Mouse (Mus musculus) lung, embryonic 16.5 days (tissue): ENCODE measurements around the gene Rhbdd2. TPM values are rescaled to one million over a fixed set of nuclear protein-coding genes. Genes with fewer than 3 reads are reported as not detected.

ENCODE experiments used
- ATAC-seq: fragments of 200-750 bp; cut with Nextera tagmentation; 2 replicates; pipeline ENCODE4 v1.8.0; 2017; ENCODE audit warnings: low read depth, mild to moderate bottlenecking, moderate library complexity
- H3K27ac ChIP-seq: fragments of 300-500 bp; sonication (generic); 2 replicates; pipeline ENCODE4 v1.5.1; 2014; ENCODE audit warnings: mild to moderate bottlenecking, control low read depth, low read length
- H3K27me3 ChIP-seq: fragments of 300-500 bp; sonication (generic); 2 replicates; pipeline ENCODE4 v1.6.1; 2014; ENCODE audit warnings: low read depth, low read length, mixed read lengths; ENCODE audit not compliant: control insufficient read depth, insufficient read depth
- H3K36me3 ChIP-seq: fragments of 300-500 bp; sonication (generic); 2 replicates; pipeline ENCODE4 v1.6.1; 2014; ENCODE audit warnings: low read length; ENCODE audit not compliant: control insufficient read depth, insufficient read depth
- H3K4me1 ChIP-seq: fragments of 300-500 bp; sonication (generic); replicated peaks from 2 replicates; pipeline ENCODE4 v1.6.1; 2014; ENCODE audit warnings: low read length, mixed read lengths; ENCODE audit not compliant: control insufficient read depth, insufficient read depth
- H3K4me2 ChIP-seq: fragments of 300-500 bp; sonication (generic); 2 replicates; pipeline ENCODE4 v1.6.1; 2014; ENCODE audit warnings: low read depth, low read length, control low read depth
- H3K4me3 ChIP-seq: fragments of 300-500 bp; sonication (generic); 2 replicates; pipeline ENCODE4 v1.5.1; 2014; ENCODE audit warnings: mild to moderate bottlenecking, low read length, control low read depth
- H3K9ac ChIP-seq: fragments of 300-500 bp; sonication (generic); 2 replicates; pipeline ENCODE4 v1.6.1; 2014; ENCODE audit warnings: low read length, control low read depth
- H3K9me3 ChIP-seq: fragments of 300-500 bp; sonication (generic); 2 replicates; pipeline ENCODE4 v1.6.1; 2016; ENCODE audit warnings: low read length; ENCODE audit not compliant: control insufficient read depth
- WGBS: fragments of 180-500 bp; shearing (Covaris S2); extraction: QIAGEN DNeasy Blood & Tissue Kit; methylation state at CpG from one replicate; pipeline ENCODE4 v1.1.7; 2014; 5-methylcytosine and 5-hydroxymethylcytosine counted together
- polyA plus RNA-seq: library from polyadenylated mRNA; unstranded; fragments of >200 nt; fragmentation: Nextera tagmentation; extraction: Ambion mirVana; gene quantifications from 2 replicates; pipeline ENCODE4 v1.2.1, GENCODE M21; 2015

Rhbdd2 gene
- polyA plus RNA-seq, 1 experiment from 2014 or later: 33.1 TPM

DNA sequence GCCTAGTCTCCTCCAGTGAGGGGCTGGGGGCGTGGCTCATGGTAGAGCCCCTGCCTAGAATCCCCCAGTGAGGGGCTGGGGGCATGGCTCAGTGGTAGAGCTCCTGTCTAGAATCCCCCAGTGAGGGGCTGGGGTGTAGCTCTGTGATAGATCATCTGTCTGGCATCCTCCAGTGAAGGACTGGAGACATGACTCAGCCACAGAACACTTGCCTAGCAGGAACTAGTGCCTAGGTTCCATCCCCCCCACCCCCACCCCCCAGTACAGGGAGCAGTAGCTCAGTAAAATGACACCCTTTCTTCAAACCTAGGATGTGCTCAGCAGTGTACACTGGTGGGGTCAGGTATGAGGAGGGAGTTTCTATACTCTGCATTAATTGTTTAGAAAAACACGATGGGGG is 38.5 kb downstream of the Rhbdd2 start:
- Histone ChIP-seq H3K4me2 (no peak overlapping the region), H3K4me3 (no peak overlapping the region), H3K36me3 (no peaks in the 10 kb centered on the region), H3K4me1 (peaks cover 5% of the 10 kb centered on the region; the same call in 1 of the 2 replicates), H3K9ac (no peak overlapping the region), H3K27me3 (no peaks in the 10 kb centered on the region), H3K27ac (no peak overlapping the region), H3K9me3 (no peaks in the 10 kb centered on the region; the same call in 1 of the 2 replicates)
- no peak for ATAC-seq
- 54% methylated on average over 2 of the region's 2 CpGs for WGBS

DNA sequence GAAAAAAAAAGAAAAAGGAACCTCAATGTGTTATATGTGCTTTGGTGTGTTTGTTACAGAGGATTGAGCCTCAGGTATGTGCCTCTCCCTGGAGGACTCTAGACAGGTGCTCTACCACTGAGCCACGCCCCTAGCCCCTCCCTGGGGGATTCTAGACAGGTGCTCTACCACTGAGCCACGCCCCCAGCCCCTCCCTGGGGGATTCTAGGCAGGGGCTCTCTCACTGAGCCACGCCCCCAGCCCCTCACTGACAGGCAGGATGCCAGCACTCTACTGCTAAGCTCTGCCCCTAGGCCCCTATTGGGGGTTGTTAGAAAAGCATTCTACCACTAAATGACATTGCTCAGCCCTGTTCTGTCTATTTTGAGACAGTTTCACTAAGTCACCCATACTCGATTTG is 40.1 kb downstream of the Rhbdd2 start:
- H3K9ac ChIP-seq: no peak overlapping the region
- no peak overlapping the region for H3K4me3 ChIP-seq
- H3K27me3 ChIP-seq: no peaks in the 10 kb centered on the region
- peaks cover 5% of the 10 kb centered on the region; the same call in 1 of the 2 replicates for H3K4me1 ChIP-seq
- no peak overlapping the region for H3K27ac ChIP-seq
- H3K9me3 ChIP-seq: no peaks in the 10 kb centered on the region
- no peak for ATAC-seq
- H3K4me2 ChIP-seq: no peak overlapping the region
- no peaks in the 10 kb centered on the region for H3K36me3 ChIP-seq
- 66% methylated on average over 3 of the region's 4 CpGs for WGBS

DNA sequence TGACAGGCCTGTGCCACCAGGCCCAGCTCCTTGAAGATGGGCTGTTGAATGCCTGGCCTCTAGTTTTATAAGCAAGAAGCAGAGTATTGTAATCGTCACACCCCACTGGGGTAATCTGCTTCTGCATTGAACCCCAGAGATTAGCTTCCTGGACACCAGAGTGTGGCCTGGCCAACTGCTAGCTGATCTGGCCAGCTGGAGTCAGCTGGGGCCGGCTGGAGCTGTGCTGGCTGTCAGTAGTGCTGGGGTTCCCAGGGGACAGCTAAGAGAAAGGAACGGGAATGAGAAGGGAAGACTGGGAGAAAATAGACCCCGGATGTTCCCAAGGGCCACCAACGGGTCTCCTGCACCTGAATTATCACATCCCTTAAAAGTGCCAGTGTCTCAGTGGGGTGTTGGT is 40.6 kb downstream of the Rhbdd2 start:
- peaks cover 5% of the 10 kb centered on the region; the same call in 1 of the 2 replicates for H3K4me1 ChIP-seq
- H3K27me3 ChIP-seq: no peaks in the 10 kb centered on the region
- H3K27ac ChIP-seq: no peak overlapping the region
- WGBS: 64% methylated on average over 5 of the region's 5 CpGs
- H3K4me3 ChIP-seq: no peak overlapping the region
- no peak overlapping the region for H3K9ac ChIP-seq
- H3K9me3 ChIP-seq: no peaks in the 10 kb centered on the region
- no peak for ATAC-seq
- H3K36me3 ChIP-seq: no peaks in the 10 kb centered on the region
- no peak overlapping the region for H3K4me2 ChIP-seq

DNA sequence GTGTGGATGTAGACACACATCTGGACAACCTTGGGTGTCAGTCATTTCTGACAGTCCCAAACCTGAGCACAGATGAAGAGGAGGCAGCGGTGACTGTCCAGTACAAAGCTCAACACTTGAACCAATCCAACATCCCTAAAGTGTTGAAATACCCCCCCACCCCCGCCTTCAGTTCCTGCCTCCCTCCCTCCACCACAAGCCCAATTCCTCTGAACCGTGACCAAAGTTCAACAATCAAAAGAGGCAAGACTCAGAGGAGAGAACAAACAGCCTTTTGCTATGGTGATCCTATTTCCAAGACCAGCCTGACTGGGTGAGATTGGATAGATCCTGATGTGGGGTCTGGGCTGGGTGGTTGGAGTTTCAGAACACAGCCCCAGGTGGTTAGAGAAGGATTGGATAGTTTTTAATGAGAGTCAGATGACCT is 41.9 kb downstream of the Rhbdd2 start:
- no peak for ATAC-seq
- Histone ChIP-seq H3K4me1 (peaks cover 5% of the 10 kb centered on the region; the same call in 1 of the 2 replicates), H3K4me2 (no peak overlapping the region), H3K36me3 (no peaks in the 10 kb centered on the region), H3K9ac (no peak overlapping the region), H3K4me3 (no peak overlapping the region), H3K27me3 (no peaks in the 10 kb centered on the region), H3K9me3 (no peaks in the 10 kb centered on the region), H3K27ac (no peak overlapping the region)
- 27% methylated on average over 3 of the region's 3 CpGs for WGBS

DNA sequence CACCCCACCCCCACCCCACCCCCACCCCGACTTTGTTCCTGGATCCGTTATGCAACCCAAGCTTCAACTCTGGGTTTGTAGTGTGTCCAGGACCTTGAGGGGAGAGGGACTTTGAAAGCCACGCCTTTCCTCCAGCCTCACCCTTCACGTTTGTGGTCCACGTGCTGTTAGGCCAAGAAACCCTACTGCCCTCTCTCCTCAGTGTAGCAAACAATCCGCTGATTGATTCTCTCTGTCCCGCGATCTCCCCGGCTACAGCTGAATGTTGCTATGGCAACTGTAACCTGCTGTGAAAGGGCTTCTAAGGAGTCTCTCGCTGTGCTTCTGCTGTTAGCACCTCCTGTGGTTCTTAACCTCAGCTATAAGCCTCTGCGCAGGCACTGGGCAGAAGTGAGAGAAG is 42.4 kb downstream of the Rhbdd2 start:
- Histone ChIP-seq H3K4me2 (no peak overlapping the region; the same call in 1 of the 2 replicates), H3K36me3 (no peaks in the 10 kb centered on the region), H3K27me3 (no peaks in the 10 kb centered on the region), H3K9ac (no peak overlapping the region), H3K4me3 (no peak overlapping the region), H3K9me3 (no peaks in the 10 kb centered on the region), H3K4me1 (peaks cover 5% of the 10 kb centered on the region; the same call in 1 of the 2 replicates), H3K27ac (no peak overlapping the region)
- 3% methylated on average over 11 of the region's 11 CpGs for WGBS
- ATAC-seq: no peak

DNA sequence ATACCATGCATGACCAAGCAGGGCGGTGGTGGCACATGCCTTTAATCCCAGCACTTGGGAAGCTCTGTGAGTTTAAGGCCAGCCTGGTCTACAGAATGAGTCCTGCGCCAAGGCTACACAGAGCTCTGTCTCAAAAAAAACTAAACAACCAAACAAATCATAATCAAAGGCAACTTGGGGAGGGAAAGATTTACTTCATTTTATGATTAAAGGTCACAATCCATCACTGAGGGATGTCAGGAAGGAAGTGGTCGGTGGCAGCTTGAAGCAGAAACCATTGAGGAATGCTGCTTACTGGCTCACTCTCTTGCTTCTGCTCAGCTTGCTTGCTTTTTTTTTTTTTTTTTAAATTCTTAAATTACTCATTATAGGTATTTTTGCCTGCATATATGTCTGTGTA is 44.3 kb downstream of the Rhbdd2 start:
- no peaks in the 10 kb centered on the region for H3K36me3 ChIP-seq
- no peak for ATAC-seq
- WGBS: 64% methylated on average over 3 of the region's 3 CpGs
- H3K27ac ChIP-seq: no peak overlapping the region
- H3K4me3 ChIP-seq: no peak overlapping the region
- H3K9ac ChIP-seq: no peak overlapping the region
- no peaks in the 10 kb centered on the region for H3K9me3 ChIP-seq
- H3K4me2 ChIP-seq: no peak overlapping the region
- H3K4me1 ChIP-seq: peaks cover 5% of the 10 kb centered on the region; the same call in 1 of the 2 replicates
- no peaks in the 10 kb centered on the region for H3K27me3 ChIP-seq

DNA sequence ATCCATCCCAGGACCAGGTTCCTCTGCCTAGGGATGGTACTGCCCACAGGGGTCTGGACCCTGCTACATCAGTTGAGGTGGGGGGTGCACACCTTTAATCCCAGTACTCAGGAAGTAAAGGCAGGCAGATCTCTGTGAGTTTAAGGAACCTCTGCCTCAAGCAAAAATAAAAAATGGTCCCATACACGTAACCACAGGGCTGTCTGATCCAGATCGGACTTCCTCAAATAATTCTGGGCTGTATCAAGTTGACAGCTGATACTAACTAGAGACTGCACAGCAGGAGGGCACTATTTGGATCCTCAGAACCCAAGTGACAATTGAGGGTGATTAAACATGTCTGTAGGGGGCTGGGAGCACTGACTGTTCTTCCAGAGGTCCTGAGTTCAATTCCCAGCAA is 44.8 kb downstream of the Rhbdd2 start:
- H3K27me3 ChIP-seq: no peaks in the 10 kb centered on the region

DNA sequence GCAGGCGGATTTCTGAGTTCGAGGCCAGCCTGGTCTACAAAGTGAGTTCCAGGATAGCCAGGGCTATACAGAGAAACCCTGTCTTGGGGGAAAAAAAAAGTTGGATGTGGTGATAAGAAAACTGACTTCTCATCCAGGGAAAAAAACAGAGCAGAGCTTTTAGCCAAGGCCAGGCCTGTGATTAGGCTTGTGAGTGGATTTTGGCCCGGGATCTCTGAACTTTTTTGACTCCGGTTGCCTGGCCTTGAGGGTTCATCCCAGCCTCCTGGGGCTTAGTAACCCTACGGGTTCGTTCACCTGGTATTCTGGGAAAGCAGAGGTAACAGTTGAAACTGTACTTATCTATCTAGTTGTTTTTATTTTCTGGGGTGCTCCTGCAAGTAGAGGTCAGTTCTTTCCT is 46.1 kb downstream of the Rhbdd2 start:
- Histone ChIP-seq H3K9ac (no peak overlapping the region), H3K4me2 (no peak overlapping the region), H3K9me3 (no peaks in the 10 kb centered on the region), H3K36me3 (no peaks in the 10 kb centered on the region), H3K27ac (no peak overlapping the region), H3K4me3 (no peak overlapping the region), H3K27me3 (no peaks in the 10 kb centered on the region), H3K4me1 (peaks cover 5% of the 10 kb centered on the region; the same call in 1 of the 2 replicates)
- ATAC-seq: no peak
- WGBS: 90% methylated on average over 6 of the region's 6 CpGs

More for the DNA sequence above, 44.8 kb downstream of the Rhbdd2 start:
- H3K9ac ChIP-seq: no peak overlapping the region
- H3K4me3 ChIP-seq: no peak overlapping the region
- no peak overlapping the region for H3K4me2 ChIP-seq
- no peak overlapping the region for H3K27ac ChIP-seq
- peaks cover 5% of the 10 kb centered on the region; the same call in 1 of the 2 replicates for H3K4me1 ChIP-seq
- no peaks in the 10 kb centered on the region for H3K9me3 ChIP-seq
- H3K36me3 ChIP-seq: no peaks in the 10 kb centered on the region
- ATAC-seq: no peak
- WGBS: 67% methylated on average over 2 of the region's 2 CpGs

DNA sequence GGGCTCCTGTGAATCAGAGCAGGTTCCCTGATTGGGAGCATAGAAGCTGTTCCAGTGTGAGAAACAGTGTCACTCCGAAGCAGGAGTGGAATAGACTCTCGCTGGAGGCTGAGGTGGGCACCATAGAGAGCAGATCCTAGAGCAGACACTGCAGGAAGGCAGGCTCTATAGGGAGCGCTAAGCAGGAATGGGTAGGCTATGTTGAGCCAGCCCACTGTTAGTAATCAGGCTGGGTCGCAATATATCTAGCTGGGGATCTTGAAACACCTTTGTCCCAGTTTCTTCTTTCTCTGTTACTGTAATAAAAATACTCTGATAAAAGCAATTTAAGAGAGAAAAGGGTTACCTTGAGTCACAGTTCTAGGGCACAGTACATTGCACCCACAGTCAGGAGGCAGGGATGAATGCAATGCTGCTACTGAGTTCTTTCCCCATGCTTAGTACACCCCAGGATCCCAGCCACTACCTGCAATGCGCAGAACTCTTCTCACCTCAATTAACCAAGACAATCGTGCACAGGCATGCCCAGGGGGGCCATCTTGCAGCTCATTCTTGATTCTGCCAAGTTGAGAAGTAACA is 48.6 kb downstream of the Rhbdd2 start:
- H3K4me3 ChIP-seq: no peak overlapping the region
- no peak overlapping the region for H3K9ac ChIP-seq
- no peaks in the 10 kb centered on the region for H3K27me3 ChIP-seq
- H3K9me3 ChIP-seq: no peaks in the 10 kb centered on the region
- 73% methylated on average over 6 of the region's 6 CpGs for WGBS
- no peaks in the 10 kb centered on the region for H3K36me3 ChIP-seq
- H3K4me2 ChIP-seq: no peak overlapping the region
- H3K27ac ChIP-seq: no peak overlapping the region
- H3K4me1 ChIP-seq: no peaks in the 10 kb centered on the region
- no peak for ATAC-seq
